Mouse (Mus musculus) thymus, postnatal 0 days (tissue): ENCODE results near the gene Gm9803. TPM values are rescaled to one million over a fixed set of nuclear protein-coding genes. Genes with fewer than 3 reads are reported as not detected.

Experiments used
- DNase-seq: peaks from one replicate; pipeline ENCODE4 v3.0.0-alpha.2; 2015; ENCODE audit warnings: low spot score
- polyA plus RNA-seq: library from polyadenylated mRNA; unstranded; fragments of >200 nt; fragmentation: Nextera tagmentation; extraction: Ambion mirVana; gene quantifications from 2 replicates; pipeline ENCODE4 v1.2.1, GENCODE M21; 2015

The Gm9803 gene
- polyA plus RNA-seq, 1 experiment from 2014 or later = 33.2 TPM

DNA sequence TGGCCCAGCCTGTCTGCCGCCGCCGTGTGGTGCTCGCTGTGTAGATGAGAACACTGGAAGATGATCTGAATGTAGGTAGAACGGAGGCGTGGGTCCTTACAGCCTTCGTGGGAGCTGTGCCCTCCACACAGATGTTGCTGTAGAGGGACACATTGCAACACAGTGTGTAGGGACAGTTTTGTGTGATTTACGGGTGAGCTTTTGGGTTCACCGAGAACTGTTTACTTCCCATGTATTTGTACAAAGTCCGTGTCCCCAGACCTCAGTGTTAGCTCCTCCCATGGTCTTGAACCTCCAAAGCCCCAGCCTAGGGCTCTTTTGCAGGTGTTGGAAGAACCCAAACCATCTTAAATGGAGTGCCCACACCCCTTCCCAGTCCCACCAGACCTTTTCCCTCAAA lies 10.9 kb upstream of the Gm9803 start:
- no peak for DNase-seq

GRCm38 (mm10) chr10:43516992-43517660 lies 6.8 kb upstream of the Gm9803 start:
- DNase-seq = no peak

DNA sequence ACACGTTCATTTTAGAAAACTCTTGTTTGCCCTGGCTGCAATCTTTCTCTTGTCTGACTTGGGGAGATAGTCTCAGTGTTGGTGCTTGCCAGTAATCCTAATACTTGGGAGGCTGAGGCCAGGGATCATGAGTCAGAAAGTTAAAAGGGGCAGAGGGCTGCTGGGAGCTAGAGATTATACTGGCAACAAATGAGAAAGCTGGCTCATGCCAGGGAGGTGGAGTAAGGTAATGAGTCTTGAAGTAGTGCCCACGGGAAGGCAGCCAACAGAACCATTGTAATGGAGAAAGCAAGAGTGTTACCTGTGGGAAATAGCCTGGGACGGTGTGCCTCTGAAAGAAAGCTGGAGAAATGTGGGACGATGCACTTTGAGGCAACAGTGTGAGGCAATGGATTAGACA lies 6.0 kb upstream of the Gm9803 start:
- DNase-seq = no peak

GRCm38 (mm10) chr10:43518368-43518767 lies 5.5 kb upstream of the Gm9803 start:
- no peak for DNase-seq

GRCm38 (mm10) chr10:43519977-43520376 lies 3.9 kb upstream of the Gm9803 start:
- no peak for DNase-seq

GRCm38 (mm10) chr10:43527283-43528269 lies 3.7 kb downstream of the Gm9803 start:
- no peak for DNase-seq

- DNase-seq = no peak
Measured at GRCm38 (mm10) chr10:43534382-43534781, 10.5 kb downstream of the Gm9803 start.

GRCm38 (mm10) chr10:43537652-43538051 lies 13.8 kb downstream of the Gm9803 start:
- no peak for DNase-seq

- no peak for DNase-seq
Measured at GRCm38 (mm10) chr10:43538831-43539230, 14.9 kb downstream of the Gm9803 start.

- DNase-seq = no peak
Measured at GRCm38 (mm10) chr10:43539746-43540310, 15.9 kb downstream of the Gm9803 start.

GRCm38 (mm10) chr10:43540442-43541152 lies 16.7 kb downstream of the Gm9803 start, which contains the start of gene 1700021F05Rik:
TSS of gene 1700021F05Rik (minus strand) at chr10:43540994.
- DNase-seq = peak; percentile 95

GRCm38 (mm10) chr10:43541153-43541544 lies 17.3 kb downstream of the Gm9803 start:
- DNase-seq = no peak

- peak; percentile 19 for DNase-seq
Measured at GRCm38 (mm10) chr10:43549411-43549810, 25.5 kb downstream of the Gm9803 start.

DNA sequence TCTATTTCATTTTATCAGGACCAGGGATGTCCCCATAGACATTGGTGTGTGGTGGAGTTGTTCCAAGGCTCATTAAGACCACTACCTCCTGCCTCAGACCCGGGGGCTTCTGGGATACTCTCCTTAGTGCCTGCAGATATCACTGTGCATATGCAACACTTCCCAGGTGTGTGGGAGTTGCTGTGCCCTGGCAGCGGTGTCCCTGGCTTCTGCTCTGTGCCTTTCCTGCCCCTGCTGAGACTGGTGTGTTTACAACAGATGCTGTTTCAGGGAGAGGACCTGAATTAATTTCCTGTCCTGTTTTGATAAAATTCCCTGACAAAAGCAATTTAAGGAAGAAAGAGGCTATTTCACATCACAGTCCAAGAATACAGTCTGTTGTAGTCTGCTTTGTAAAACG lies 27.0 kb downstream of the Gm9803 start:
- no peak for DNase-seq

- DNase-seq = no peak
Measured at GRCm38 (mm10) chr10:43551388-43551787, 27.5 kb downstream of the Gm9803 start.

DNA sequence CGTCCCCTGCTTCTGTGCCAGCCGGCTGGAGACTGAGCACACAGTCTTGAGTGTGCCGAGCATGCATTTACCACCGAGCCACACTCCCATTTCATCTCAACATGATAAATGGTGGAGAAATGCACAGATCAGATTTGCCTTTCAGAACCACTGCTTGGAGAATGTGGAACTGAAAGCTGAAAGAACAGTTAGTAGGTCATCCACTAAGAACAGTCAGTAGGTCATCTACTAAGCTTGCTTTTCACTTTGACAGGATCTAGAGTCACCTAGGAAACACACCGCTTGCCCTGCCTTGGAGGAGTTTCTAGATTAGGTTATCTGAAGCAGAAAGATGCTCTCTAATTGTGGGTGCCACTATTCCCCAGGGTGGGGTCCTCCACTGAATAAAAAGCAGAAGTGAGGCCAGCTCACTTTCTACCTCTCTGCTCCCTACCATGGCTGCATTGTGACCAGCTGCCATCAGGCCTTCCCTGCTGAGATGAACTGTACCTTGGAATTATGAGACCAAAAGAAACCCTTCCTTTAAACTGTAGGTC lies 33.8 kb downstream of the Gm9803 start:
- no peak for DNase-seq

GRCm38 (mm10) chr10:43559313-43559712 lies 35.4 kb downstream of the Gm9803 start:
- no peak for DNase-seq

GRCm38 (mm10) chr10:43560765-43561164 lies 36.9 kb downstream of the Gm9803 start:
- DNase-seq = no peak

DNA sequence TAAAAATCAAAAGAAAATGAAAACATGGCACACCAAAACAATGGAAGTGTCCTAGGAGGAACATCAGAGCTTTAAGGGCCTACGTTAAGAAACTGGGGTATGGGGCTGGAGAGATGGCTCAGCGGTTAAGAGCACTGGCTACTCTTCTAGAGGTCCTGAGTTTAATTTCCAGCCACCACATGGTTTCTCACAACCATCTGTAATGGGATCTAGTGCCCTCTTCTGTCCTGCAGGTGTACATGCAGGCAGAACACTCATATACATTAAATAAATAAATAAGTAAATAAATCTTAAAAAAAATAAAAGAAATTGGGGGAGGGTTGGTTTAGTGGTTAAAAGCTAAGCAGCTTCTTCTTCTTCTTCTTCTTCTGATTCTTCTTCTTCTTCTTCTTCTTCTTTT lies 37.4 kb downstream of the Gm9803 start:
- no peak for DNase-seq
